Mouse (Mus musculus) liver, postnatal 0 days (tissue): Measurements from ENCODE around the gene Hrc. TPM values are rescaled to one million over a fixed set of nuclear protein-coding genes. Genes with fewer than 3 reads are reported as not detected.
A peak's percentile ranks its signal among the peaks of the same experiment; 100 is the strongest.

Source experiments
- ATAC-seq: fragments of 200-750 bp; cut with Nextera tagmentation; 2 replicates; pipeline ENCODE4 v1.8.0; 2017; ENCODE audit warnings: mild to moderate bottlenecking, moderate library complexity
- DNase-seq: peaks from one replicate; pipeline ENCODE4 v3.0.0-alpha.2; 2016
- H3K27ac ChIP-seq: fragments of 300-500 bp; sonication (generic); 2 replicates; pipeline ENCODE4 v1.5.1; 2014; ENCODE audit warnings: antibody characterized with exemption, moderate library complexity, mild to moderate bottlenecking, low read depth
- H3K27me3 ChIP-seq: fragments of 300-500 bp; sonication (generic); 2 replicates; pipeline ENCODE4 v1.6.1; 2014; ENCODE audit warnings: low read length, control low read depth, mixed read lengths; ENCODE audit not compliant: insufficient read depth
- H3K36me3 ChIP-seq: fragments of 300-500 bp; sonication (generic); replicated peaks from 2 replicates; pipeline ENCODE4 v1.6.1; 2014; ENCODE audit warnings: mild to moderate bottlenecking, control low read depth, low read length, moderate library complexity, mixed read lengths; ENCODE audit not compliant: insufficient read depth
- H3K4me1 ChIP-seq: fragments of 300-500 bp; sonication (generic); 2 replicates; pipeline ENCODE4 v1.6.1; 2014; ENCODE audit warnings: antibody characterized with exemption, mild to moderate bottlenecking, control low read depth; ENCODE audit not compliant: insufficient read depth
- H3K4me2 ChIP-seq: fragments of 300-500 bp; sonication (generic); 2 replicates; pipeline ENCODE4 v1.6.1; 2014; ENCODE audit warnings: low read depth, mild to moderate bottlenecking, low read length, moderate library complexity, mixed read lengths
- H3K4me3 ChIP-seq: fragments of 300-500 bp; sonication (generic); 2 replicates; pipeline ENCODE4 v1.5.1; 2014; ENCODE audit warnings: low read depth, low read length
- H3K9ac ChIP-seq: fragments of 300-500 bp; sonication (generic); replicated peaks from 2 replicates; pipeline ENCODE4 v1.6.1; 2014; ENCODE audit warnings: mild to moderate bottlenecking, moderate library complexity
- H3K9me3 ChIP-seq: fragments of 300-500 bp; sonication (generic); 2 replicates; pipeline ENCODE4 v1.6.1; 2016; ENCODE audit warnings: mild to moderate bottlenecking, control low read depth, low read length, mixed read lengths
- CTCF ChIP-seq: sonication (generic); IDR thresholded peaks from 2 replicates; pipeline ENCODE4 v1.5.1; 2016; ENCODE audit warnings: antibody characterized with exemption, low read depth
- EP300 ChIP-seq: IDR thresholded peaks from 2 replicates; pipeline ENCODE4 v1.6.1; 2016; ENCODE audit warnings: antibody characterized with exemption, low read depth, mild to moderate bottlenecking
- WGBS: fragments of 180-500 bp; shearing (Covaris S2); extraction: QIAGEN DNeasy Blood & Tissue Kit; methylation state at CpG from one replicate; pipeline ENCODE4 v1.1.7; 2014; ENCODE audit not compliant: insufficient replicate concordance; 5-methylcytosine and 5-hydroxymethylcytosine counted together
- polyA plus RNA-seq: library from polyadenylated mRNA; unstranded; fragments of >200 nt; fragmentation: Nextera tagmentation; extraction: Ambion mirVana; gene quantifications from 2 replicates; pipeline ENCODE4 v1.2.1, GENCODE M21; 2015

The Hrc gene
- 0.05 and 0.31 TPM in 2 replicates for polyA plus RNA-seq

- no peak for DNase-seq
- WGBS, result 32% methylated on average over 5 of the region's 5 CpGs
- no peaks in the 10 kb centered on the region for H3K36me3 ChIP-seq
- peaks cover 34% of the 10 kb centered on the region; the same call in 1 of the 2 replicates for H3K27me3 ChIP-seq
- TF ChIP-seq EP300, result no peak
- H3K4me3 ChIP-seq, result no peak within 1 kb of the TSS
- H3K9me3 ChIP-seq, result no peaks in the 10 kb centered on the region
- no peak within 1 kb of the TSS for H3K9ac ChIP-seq
- no peak within 1 kb of the TSS for H3K27ac ChIP-seq
- peaks cover 38% of the 10 kb centered on the region for H3K4me1 ChIP-seq
- ATAC-seq, result no peak
- no peak within 1 kb of the TSS for H3K4me2 ChIP-seq
These were observed at the start of gene Hrc for GRCm38 (mm10) chr7:45335056-45335455. TSS of gene Hrc (plus strand) at chr7:45335290.

GRCm38 (mm10) chr7:45286486-45286885 is 48.6 kb upstream of the Hrc start:
- H3K27ac ChIP-seq, result no peak overlapping the region
- TF ChIP-seq CTCF (no peak), EP300 (no peak)
- no peak overlapping the region for H3K9ac ChIP-seq
- 79% methylated on average over 13 of the region's 13 CpGs for WGBS
- no peaks in the 10 kb centered on the region for H3K4me1 ChIP-seq
- H3K27me3 ChIP-seq, result no peaks in the 10 kb centered on the region; the same call in 1 of the 2 replicates
- no peaks in the 10 kb centered on the region for H3K9me3 ChIP-seq
- ATAC-seq (no peak), DNase-seq (no peak)
- H3K4me2 ChIP-seq, result no peak overlapping the region
- no peak overlapping the region for H3K4me3 ChIP-seq
- H3K36me3 ChIP-seq, result no peaks in the 10 kb centered on the region

GRCm38 (mm10) chr7:45296626-45297025 is 38.5 kb upstream of the Hrc start:
- 0 out of 2 replicates have a peak, but pooled peaks cover 2% of the 10 kb centered on the region for H3K4me1 ChIP-seq
- ATAC-seq, result no peak
- H3K27ac ChIP-seq, result no peak overlapping the region
- H3K27me3 ChIP-seq, result 0 out of 2 replicates have a peak, but pooled peaks cover 3% of the 10 kb centered on the region
- TF ChIP-seq CTCF (no peak), EP300 (no peak)
- no peak overlapping the region for H3K9ac ChIP-seq
- no peak overlapping the region for H3K4me3 ChIP-seq
- no peak overlapping the region for H3K4me2 ChIP-seq
- no peaks in the 10 kb centered on the region for H3K36me3 ChIP-seq
- no peak for DNase-seq
- no peaks in the 10 kb centered on the region for H3K9me3 ChIP-seq
- 72% methylated on average over 1 of the region's 1 CpGs for WGBS

- 0 out of 2 replicates have a peak, but pooled peaks cover 3% of the 10 kb centered on the region for H3K27me3 ChIP-seq
- H3K27ac ChIP-seq, result no peak overlapping the region
- no peaks in the 10 kb centered on the region for H3K36me3 ChIP-seq
- H3K9me3 ChIP-seq, result no peaks in the 10 kb centered on the region
- ATAC-seq, result no peak
- DNase-seq, result no peak
- WGBS, result 65% methylated on average over 3 of the region's 3 CpGs
- H3K4me1 ChIP-seq, result 0 out of 2 replicates have a peak, but pooled peaks cover 2% of the 10 kb centered on the region
- H3K4me2 ChIP-seq, result no peak overlapping the region
- TF ChIP-seq EP300 (no peak), CTCF (no peak)
- no peak overlapping the region for H3K9ac ChIP-seq
- H3K4me3 ChIP-seq, result no peak overlapping the region
These were observed 37.5 kb upstream of the Hrc start for GRCm38 (mm10) chr7:45297563-45297962.

GRCm38 (mm10) chr7:45299752-45300151 is 35.3 kb upstream of the Hrc start:
- no peaks in the 10 kb centered on the region for H3K9me3 ChIP-seq
- H3K36me3 ChIP-seq, result no peaks in the 10 kb centered on the region
- DNase-seq (peak; percentile 78), ATAC-seq (peak; percentile 94)
- 4% methylated on average over 5 of the region's 5 CpGs for WGBS
- no peak overlapping the region for H3K27ac ChIP-seq
- 0 out of 2 replicates have a peak, but pooled peaks cover 2% of the 10 kb centered on the region for H3K4me1 ChIP-seq
- no peak overlapping the region for H3K9ac ChIP-seq
- no peak overlapping the region for H3K4me3 ChIP-seq
- no peak overlapping the region for H3K4me2 ChIP-seq
- TF ChIP-seq CTCF (peak; percentile 89), EP300 (no peak)
- 0 out of 2 replicates have a peak, but pooled peaks cover 3% of the 10 kb centered on the region for H3K27me3 ChIP-seq

GRCm38 (mm10) chr7:45300270-45300669 is 34.8 kb upstream of the Hrc start:
- H3K36me3 ChIP-seq, result no peaks in the 10 kb centered on the region
- 0 out of 2 replicates have a peak, but pooled peaks cover 3% of the 10 kb centered on the region for H3K27me3 ChIP-seq
- H3K4me3 ChIP-seq, result no peak overlapping the region
- ATAC-seq (peak; percentile 45; the same call in 1 of the 2 replicates), DNase-seq (peak; percentile 53)
- H3K4me2 ChIP-seq, result no peak overlapping the region
- no peak overlapping the region for H3K27ac ChIP-seq
- H3K9ac ChIP-seq, result no peak overlapping the region
- WGBS, result 11% methylated on average over 6 of the region's 6 CpGs
- H3K9me3 ChIP-seq, result no peaks in the 10 kb centered on the region
- TF ChIP-seq CTCF, result peak; percentile 67
- no peak for TF ChIP-seq EP300
- H3K4me1 ChIP-seq, result 0 out of 2 replicates have a peak, but pooled peaks cover 2% of the 10 kb centered on the region
